Mouse (Mus musculus) left cerebral cortex, postnatal 14 days (tissue): Measurements from ENCODE around the gene Gm26897. TPM values are rescaled to one million over a fixed set of nuclear protein-coding genes. Genes with fewer than 3 reads are reported as not detected.
A peak's percentile ranks its signal among the peaks of the same experiment; 100 is the strongest.

Source experiments
- DNase-seq, 2 experiments: peaks; one replicate each; pipeline ENCODE4 v3.0.0; 2021 to 2022; ENCODE audit warnings: low spot score in 2 of 2, mixed read lengths in 1 of 2
- intact Hi-C: fragments of 180-260 bp; cut with DNase I; formaldehyde crosslinking; loops from one replicate; pipeline ENCODE4 v1.15.1; 2025
- long read RNA-seq, 2 experiments: library from polyadenylated mRNA; stranded (forward); transcript quantifications; one replicate each; pipeline ENCODE4 v2.0.0; 2021
- total RNA-seq, 2 experiments: library from RNA; stranded (reverse); gene quantifications; 2 replicates each; pipeline ENCODE4 v1.2.3; 2021

Gm26897 gene
- total RNA-seq: not detected
- long read RNA-seq, experiment 1: 0 reads
- long read RNA-seq, experiment 2: 0 reads

DNA sequence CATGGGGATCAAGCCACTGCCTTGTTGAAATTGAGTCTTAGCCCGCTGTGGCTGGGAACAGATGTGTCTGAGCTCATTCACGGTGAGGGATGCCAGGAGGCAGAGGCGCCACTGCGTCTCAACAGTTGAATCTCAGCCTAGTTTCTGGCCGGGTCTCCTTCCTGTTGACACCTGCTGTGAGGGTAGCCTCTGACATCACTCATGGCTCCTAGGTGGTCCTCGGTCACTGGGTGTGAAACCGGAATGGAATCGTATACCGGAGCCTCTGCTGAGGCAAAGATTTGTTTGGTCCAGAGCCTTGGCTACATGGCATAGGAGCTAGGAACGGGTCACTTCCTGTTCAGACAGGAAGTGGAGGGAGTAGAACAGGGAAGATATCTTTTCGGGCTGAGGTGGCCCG is at the start of gene Gm26897:
Gm26897 (plus strand) TSS at position 74 of the 400 bp plus-strand sequence.
- no peak for DNase-seq
- intact Hi-C loops: no loop called here

DNA sequence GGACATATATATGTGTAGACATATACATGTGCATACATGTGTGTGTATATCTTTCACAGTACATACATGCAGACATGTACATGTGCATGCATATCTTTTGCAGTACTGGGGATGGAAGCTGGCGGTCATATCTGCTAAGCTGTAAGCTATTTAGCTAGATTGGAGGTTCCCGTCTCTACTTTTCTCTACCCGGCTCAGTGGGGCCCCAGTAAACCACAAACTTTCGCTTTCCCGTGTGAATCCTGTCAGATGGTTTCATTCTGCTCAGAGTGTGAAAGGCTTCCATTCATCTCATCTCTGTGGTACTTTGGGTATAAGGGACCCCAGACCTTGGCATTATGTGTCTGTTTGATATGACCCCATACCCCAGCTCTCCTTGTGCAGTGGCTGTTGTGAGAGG is 46.4 kb upstream of the Gm26897 start:
- no peak for DNase-seq
- intact Hi-C loops: no loop called here

DNA sequence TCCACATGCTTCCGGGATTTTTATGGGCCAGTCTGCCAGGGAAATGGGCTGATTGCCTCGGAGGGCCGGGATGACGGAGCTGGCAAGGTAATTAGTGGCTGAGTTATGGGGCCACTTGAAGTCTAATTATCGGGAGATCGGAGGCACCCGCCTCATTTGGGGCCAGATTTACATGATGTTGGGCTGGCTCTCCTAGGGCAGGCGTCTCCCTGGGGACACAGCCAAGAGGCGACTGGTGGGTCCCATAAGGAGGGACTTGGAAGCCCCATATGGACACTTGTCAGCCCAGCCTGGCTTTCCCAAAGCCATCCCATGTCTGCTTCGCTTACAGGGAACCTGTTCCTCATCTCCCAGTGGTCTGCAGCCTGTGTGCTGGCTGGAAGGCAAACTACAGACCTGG is 45.1 kb upstream of the Gm26897 start:
- DNase-seq: no peak
- intact Hi-C loops: no loop called here

DNA sequence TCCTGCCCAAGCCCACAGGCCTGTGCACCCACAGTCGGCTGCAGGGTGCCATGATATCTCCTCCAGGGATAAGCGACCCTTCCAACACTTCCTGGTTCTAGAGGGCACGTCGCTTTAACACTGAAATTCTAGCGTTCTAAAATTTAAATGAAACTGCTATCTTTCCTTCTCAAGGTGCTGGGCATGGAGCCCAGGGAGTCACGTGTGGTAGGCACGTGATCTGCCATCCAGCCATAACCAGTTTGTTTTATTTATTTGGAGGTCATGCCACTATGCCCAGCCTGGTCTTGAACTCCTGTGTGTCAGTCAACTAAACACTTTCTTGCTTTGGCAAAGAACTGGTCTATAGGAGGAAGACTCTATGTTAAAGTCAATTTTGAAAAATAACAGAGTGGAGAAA is 35.7 kb upstream of the Gm26897 start:
- intact Hi-C loops: no loop called here

DNA sequence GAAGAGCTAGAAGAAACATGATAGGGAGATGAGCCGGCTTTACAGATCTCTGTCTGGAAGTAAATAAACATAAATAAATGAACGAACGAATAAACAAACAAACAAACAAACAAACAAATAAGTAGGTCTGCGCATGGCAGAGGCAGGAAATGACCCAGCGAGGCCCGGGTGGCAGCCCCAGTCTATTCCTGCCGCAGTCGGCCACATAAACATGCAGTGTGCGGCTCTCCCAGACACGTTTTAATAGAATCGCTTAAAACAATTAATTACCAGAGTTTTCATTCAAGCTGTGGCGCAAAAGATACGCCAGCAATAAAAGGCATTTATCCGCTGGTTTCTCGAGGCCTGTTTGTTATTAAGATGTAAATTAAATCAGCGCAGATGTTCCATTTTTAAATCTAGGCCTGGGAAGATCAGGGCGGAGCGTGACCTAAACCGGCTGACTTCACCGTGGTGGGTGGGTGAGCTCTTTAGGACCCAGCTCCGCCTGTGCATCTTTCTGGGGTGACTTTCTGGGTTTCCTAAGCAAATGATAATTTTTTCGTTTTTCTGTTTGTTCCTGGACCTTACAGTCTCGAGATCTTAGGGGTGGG is 33.9 kb upstream of the Gm26897 start:
- intact Hi-C loops: no loop called here
- no peak for DNase-seq

More for the DNA sequence above, 35.7 kb upstream of the Gm26897 start:
- DNase-seq: no peak

DNA sequence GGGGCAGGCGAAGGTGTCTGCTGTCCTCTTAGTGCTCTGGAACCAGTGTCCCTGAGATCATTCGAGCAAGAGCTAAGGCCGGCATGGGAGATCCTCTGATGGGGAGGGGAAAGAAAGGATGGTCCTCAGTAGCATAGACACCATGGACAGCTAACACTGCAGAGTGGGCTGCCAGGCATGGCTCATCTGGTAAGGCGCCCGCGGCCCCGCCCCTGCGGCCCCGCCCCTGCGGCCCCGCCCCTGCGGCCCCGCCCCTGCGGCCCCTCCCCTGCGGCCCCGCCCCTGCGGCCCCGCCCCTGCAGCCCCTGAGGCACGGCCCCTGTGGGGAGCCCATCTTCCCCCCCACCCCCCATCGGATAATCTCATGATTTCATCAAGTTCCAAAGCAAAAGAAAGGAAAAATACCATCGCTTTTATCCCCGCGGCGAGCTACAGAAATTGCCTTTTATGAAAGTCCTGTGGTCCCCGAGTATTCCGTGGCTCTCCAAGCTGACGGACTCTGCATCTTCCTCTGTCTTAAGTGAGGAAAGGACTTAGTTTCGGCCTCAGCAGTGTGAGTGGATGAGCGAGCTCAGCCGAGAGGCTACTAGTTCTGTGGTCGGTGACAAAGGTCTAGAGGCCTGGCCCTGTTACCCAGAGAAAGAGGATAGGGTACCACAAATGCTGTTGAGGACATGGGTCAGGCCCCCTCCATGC is 31.9 kb upstream of the Gm26897 start:
- DNase-seq: no peak
- intact Hi-C loops: no loop called here

DNA sequence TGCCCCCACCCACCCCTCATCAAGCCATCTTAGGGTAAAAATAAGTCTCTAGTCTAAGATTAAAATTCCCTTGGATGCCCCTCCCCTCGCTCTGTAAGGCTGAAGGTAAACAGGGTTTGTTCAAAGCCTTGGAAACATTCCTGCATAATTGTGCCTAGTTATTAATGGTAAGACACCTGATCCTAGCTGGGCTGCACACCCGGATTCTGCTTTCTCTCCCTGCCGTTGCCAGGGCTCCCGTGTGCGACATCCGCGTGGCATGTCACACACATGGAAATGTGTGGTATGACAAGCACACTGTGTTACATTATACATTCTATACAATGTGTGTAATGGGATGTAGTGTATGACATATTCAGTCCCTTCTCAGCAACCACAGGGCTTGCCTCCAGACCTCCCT is 30.1 kb upstream of the Gm26897 start:
- intact Hi-C loops: no loop called here
- DNase-seq: no peak

DNA sequence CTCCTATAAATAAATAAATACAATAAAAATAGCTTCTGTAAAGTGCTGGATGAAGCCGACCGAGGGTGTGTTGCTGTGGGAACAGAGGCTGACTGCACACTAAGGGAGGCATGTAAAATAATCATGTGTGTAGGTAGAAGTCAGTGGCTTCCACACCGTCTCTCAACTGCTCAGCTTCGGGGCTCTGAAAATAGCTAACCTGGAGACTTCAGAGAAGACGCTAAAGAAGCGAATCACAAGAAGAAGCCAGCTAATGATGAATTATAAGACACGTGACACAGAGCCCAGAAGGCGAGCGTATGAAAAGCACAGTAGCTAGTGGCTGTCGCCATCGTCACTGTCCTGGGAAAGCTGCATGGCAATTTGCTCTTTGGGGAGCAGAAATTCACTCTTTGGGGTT is 29.4 kb upstream of the Gm26897 start:
- intact Hi-C loops: no loop called here
- DNase-seq: peak in 1 of 2 experiments; percentile 55

DNA sequence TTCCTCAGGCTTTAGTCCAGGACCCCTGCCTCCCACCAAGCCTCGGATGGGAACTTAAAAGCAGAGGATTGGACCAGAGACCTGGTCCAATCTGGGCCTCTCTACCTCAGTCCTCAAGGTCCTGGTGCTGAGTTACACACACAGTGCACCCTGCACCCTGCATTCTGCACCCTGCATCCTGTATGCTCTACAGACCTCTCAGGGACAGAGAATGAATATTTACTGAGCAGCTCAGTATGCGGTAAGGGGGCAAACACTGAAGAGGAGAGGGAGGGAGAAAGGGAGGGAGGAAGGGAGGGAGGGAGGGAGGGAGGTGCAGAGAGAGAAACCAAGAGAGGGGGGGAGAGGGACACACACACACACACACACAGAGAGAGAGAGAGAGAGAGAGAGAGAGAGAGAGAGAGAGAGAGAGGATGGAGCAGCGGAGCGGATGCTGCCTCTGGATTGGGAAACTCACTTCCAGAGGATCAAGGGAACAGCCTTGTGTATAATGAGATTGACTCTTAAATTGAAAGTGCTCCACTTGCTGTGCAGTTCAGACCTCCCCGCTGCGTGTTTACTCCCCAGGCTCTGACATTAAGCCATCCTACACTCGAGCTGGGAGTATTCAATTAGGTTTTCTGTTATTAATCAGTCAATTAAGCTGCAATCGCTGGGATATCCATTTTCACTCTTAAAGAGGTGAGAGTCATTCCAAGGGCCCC is 24.4 kb upstream of the Gm26897 start:
- intact Hi-C loops: no loop called here

DNA sequence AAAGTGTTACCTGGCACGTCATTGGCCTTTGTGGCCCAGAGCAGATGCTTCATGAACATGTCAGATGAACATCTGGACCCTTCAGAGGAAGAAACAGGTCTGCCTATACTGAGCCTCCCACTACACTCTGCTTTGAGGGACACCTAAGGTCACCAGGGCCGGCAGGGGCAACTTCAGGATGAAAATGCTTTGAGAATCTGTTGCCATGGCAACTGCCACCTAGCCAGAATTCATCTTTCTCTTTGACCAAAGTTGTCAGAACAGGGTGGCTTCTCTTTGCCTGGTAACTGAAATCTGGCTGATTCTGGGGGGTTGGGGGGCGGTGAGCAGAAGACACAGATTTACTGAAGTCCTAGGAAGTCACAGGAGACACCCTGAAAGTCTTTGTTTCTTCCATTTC is 14.7 kb upstream of the Gm26897 start:
- peak in 1 of 2 experiments; percentile 43 for DNase-seq
- intact Hi-C loops: no loop called here

More for the DNA sequence above, 24.4 kb upstream of the Gm26897 start:
- DNase-seq: no peak

DNA sequence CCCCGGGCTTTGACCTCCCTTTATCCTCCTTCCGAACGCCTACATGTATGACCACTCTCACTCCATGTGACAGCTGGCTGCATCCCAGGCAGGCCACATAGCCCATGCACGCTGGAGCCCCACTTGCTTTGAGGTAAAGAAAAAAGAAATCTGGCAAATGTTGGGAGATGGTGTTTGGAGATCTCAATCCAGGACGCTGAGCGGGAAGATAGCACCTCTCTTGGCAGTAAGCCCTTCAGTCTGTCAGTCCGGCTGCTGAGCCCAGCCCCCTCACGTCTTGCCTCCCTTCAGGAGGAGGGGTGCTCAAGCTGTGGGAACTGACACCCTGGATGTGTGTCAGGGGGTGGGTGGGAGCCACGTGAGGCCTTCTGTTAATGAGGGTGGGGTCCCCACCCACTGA is 13.0 kb upstream of the Gm26897 start:
- intact Hi-C loops: no loop called here
- DNase-seq: peak; percentile 67 to 80

DNA sequence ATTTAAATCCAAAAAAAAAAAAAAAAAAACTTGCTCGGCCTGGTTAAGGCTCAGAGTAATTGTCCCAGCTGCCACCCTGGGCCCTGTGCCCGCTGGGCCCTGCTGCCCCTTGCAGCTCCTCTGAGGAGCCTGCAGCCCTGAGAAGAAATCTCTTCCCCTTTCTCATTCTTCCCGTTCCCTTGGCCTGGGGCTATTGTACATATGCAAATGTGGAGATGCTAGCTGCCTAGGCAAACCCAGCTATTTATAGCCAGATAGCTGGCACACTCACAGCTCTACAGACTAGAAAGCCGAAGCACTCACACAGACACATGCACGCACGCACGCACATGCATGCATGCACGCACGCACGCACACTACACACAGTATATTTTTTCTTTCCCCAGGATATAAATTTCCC is 9.0 kb upstream of the Gm26897 start:
- intact Hi-C loops: no loop called here
- DNase-seq: peak; percentile 61 to 78

DNA sequence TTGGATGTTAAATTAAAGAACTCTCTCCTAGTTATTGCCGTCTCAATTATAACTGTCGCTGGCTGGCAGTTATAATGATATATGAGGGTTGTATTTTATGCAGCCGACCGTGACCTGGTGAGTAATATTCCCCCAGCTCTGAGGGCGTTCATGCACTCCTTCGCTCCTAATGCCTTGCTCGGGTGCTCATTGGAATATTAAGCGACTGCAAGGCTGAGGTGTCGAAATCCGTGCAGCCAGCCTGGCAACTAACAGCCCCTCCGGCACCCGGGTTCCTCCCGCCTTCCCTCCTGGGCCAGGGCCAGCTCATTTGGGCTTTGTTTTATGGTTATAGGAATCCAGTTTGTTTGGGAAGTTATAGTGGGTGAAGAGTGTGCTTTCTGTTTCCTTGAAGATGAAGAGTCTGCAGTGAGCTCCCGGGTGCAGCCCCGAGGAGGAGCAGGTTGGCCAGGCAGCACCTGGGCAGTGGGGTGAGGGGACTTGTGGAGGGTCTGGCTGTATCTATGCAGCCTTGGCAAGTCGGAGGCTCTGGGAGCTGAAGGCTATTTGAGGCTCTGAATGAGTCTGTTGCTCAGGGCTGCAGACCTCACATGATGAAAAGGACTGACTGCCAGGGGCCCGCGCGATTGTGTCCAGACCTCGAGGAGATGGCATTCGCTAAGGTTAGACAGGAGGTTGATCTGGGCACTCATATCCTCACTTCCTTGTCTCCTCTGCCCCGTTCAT is 8.4 kb upstream of the Gm26897 start:
- no peak for DNase-seq
- intact Hi-C loops: no loop called here

DNA sequence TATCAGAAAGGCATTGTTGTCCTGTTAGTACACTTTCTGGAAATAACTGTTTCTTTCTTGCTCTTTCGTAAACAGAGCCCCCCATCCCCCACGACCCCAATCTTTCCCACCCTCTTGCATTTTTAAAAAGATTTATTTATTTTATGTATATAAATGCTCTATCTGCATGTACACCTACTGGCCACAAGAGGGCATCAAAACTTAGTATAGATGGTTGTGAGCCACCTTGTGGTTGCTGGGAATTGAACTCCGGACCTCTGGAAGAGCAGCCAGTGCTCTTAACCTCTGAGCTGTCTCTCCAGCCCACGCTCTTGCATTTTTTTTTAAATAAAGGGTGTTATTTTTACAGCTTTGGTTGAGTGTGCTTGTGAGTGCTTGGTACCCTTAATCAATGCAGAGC is 5.3 kb upstream of the Gm26897 start:
- intact Hi-C loops: no loop called here
- DNase-seq: no peak

DNA sequence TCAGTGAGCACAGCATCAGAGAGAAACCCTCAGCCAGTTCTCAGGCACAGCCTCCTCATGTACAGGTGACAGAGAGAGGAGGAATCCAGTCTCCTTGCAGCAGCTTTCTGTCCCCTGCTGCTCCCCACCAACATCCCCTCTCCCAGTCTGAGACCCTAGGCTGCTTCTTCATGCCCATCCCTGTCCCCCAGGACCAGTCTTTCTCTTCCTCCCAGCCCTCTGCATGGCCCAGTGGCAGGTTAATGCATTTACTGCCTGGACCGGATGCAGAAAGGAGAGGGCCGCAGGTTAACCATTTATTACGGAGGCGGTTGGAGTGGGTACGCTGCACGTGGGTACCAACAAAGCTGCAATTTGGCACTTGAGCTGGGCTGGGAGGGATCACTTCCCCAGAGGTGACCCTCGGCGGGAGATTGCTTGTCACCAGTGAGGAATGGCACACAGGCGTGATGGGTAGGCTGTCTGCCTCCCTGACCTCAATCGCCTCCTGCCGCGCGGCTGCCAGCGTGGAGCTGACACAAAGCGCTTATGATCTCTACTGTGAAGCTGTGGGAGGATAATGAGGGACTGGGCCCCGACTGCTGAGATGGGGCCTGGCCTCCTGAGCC is 3.1 kb upstream of the Gm26897 start:
- intact Hi-C loops: no loop called here
- no peak for DNase-seq

DNA sequence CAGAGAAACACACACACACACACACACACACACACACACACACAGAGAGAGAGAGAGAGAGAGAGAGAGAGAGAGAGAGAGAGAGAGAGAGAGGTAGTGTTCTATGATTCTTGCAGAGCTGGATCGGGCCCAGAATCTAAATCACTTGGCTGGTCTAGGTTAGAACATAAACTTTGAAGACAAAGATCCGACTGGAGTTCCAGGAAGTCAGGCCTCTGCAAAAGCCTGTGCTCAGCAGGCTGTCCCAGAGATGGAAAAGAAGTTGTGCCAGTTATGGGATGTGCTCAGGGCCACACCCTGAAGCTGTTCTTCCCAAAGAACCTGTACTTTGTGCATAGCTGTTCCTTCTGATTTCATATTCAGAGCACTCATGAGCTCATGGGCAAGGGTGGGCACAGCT is 1.5 kb upstream of the Gm26897 start:
- intact Hi-C loops: no loop called here
- no peak for DNase-seq

DNA sequence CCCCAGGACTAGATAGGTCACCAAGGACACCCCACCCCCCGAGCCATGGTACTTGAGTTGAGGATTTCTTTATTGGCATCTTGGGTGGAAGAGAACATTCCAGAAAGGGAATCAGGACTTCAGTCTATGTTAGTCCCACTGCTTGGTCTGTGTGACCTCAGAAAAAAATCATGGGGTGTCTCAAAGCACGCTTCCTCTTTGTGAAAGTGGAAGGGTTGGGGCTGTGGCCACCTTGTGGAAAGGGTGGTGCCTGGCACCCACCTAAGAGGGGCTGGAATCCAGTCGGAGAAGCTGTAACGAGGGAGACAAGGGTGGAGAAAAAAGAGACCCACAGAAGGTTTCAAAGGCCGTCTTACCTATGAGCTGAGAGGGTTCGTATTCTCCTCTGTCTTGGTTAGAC is 5.8 kb downstream of the Gm26897 start:
- intact Hi-C loops: no loop called here
- DNase-seq: no peak

DNA sequence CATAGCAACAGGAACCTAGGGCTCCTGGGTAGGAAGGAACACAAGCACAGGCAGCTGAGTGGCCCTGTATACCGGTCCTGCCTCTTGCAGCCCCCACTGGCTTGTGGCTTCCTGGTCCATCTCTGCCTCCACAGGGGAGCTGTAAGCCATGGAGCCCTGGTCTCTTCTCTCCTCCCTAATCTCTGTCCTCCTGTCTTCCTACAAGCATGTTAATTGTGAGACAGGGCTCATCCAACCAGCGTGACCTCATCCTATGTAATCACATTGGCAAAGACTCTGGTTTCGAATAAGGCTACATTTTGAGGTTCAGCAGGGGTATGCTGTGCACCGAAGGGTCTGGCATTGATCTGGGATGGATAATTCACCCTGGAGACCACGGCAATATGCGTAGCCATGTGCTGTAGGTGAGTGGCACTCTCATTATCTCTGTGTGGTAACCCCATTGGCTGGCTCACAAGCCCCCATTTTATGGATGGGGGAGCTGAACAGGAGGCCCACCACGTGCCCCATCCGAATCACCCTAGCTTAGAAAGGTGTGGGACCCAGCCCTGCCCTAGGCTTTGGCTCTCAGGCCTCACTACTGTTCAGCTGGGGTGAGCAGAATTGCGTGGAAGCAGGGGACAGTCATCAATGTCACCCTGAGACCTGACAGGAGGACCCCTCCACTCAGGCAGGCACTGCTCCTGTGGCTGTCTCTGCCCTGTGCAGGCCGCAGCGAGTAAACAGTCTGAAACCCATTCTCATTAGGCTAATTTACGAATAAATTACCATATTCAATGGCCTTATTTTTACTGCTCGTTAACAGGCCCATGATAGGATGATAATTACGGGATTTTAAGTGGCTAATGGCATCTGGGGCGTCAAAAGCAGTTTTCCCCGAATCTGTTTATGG is 6.9 kb downstream of the Gm26897 start:
- intact Hi-C loops: no loop called here
- DNase-seq: no peak

DNA sequence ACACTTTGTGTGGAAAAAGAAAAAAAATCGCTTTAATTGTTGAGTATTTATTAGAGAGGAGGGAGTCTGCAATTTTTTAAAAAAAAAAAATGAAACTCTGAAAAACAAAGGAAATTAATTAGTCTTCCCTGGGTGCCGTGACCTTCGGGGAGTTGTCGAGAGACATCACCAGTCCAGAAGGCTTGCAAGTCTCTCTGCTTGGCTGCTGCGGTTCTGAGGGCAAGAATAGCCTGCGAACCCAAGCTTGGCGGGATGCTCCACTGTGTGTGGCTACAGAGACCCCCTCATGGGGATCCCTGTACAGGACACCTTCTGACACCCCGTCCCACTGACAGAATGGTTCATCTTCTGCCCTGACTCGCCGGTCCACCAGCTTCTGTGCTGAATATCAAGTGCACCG is 7.6 kb downstream of the Gm26897 start:
- intact Hi-C loops: no loop called here

More for the DNA sequence above, 7.6 kb downstream of the Gm26897 start:
- no peak for DNase-seq
